Mouse (Mus musculus) adrenal gland, postnatal 10 days (tissue): ENCODE data around the gene Csnk1g2. TPM values are rescaled to one million over a fixed set of nuclear protein-coding genes. Genes with fewer than 3 reads are reported as not detected.
A peak's percentile ranks its signal among the peaks of the same experiment; 100 is the strongest.

Experiments used
- DNase-seq: peaks from one replicate; pipeline ENCODE4 v3.0.0; 2021; ENCODE audit warnings: mixed read lengths
- microRNA-seq: library from miRNA; unstranded; fragments of <30 nt; microRNA quantifications from one replicate; pipeline ENCODE4 v1.2.0, GENCODE M21; 2021
- total RNA-seq, 2 experiments: library from RNA; stranded (reverse); gene quantifications; 2 replicates each; pipeline ENCODE4 v1.2.3; 2021

Csnk1g2 gene
- total RNA-seq, 2 experiments from 2014 or later: 121 to 131 TPM

DNA sequence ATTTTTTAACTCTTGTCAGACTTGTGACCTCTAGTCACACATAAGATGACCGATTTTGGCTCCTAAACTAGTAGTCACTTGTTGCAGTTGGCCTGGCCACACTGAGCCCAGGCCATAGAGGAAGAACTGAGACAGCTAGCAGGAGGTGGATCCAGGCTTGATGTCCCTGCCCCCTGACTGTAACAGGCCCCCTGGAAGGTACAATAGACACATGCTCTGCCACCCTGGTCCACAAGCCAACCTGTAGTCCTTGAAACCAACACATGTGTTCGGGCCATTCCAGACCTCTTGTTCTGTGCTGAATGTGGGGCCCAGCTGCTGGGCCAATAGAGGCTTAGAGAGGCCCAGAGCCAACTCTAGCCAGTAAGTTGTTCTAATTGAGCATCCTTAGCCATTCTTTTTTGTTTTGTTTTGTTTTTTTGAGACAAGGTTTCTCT lies 57.6 kb downstream of the Csnk1g2 start:
- DNase-seq: no peak

- no peak for DNase-seq
Observed at GRCm38 (mm10) chr10:80682003-80682402, 59.4 kb downstream of the Csnk1g2 start.

GRCm38 (mm10) chr10:80683647-80684046 lies 61.0 kb downstream of the Csnk1g2 start:
- DNase-seq: no peak

DNA sequence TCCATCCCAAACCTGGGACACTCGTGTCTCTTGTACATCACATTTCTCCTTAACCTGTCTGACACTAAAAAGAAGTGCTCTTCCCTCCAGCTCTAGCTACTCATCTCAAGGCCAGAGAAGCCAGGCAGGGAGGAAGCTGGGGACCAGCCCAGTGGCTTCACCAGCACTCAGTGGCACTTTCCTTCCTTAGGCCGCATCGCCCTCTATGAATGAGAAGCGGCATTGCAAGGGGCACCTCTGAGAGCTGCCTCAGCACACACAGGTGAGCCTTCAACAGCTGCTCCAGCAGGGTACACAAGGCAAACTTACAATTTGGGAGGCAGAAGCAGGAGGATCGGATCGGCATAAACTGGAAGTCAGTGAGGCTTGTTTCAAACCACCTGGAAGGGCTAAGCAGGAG lies 61.6 kb downstream of the Csnk1g2 start:
- DNase-seq: peak; percentile 82

GRCm38 (mm10) chr10:80684984-80685383 lies 62.3 kb downstream of the Csnk1g2 start:
- DNase-seq: no peak

- DNase-seq: no peak
Observed at GRCm38 (mm10) chr10:80686617-80687016, 64.0 kb downstream of the Csnk1g2 start.

DNA sequence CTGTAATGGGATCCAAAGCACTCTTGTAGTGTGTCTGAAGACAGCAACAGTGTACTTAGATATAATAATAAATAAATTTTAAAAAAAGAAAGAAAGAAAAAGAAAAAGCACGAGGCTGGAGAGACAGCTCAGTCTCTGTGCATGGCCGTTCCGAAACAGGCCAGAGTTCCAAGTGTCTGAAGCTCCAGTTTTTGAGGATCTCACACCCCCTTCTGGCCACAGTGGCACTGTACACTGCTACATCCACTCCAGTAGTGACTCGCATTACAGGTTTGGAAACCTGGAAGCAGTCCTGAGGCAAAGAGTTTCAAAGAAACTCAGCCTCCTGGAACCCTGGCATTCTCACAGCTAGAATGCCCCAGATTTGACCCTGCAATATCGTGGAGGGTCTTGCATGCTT lies 65.2 kb downstream of the Csnk1g2 start:
- DNase-seq: peak; percentile 79

Small RNAs within 50 kb of the gene (microRNA-seq; reads per million reads assigned to microRNA genes)
- 4.6 reads per million, percentile 3 among the genes with 10 or more reads in this experiment for gene Mir6912

Other genes starting within 250 kb of the Csnk1g2 start
- 10 to 100 TPM; 19.6 to 21.8 TPM for gene Mex3d, start 235.2 kb upstream of the Csnk1g2 start, total RNA-seq
- 100 to 1,000 TPM; 103 to 113 TPM for gene Mbd3, start 223.3 kb upstream of the Csnk1g2 start, total RNA-seq
- 1,000 to 10,000 TPM; 1,321 to 1,365 TPM for gene Uqcr11, start 216.0 kb upstream of the Csnk1g2 start, total RNA-seq
- gene Tcf3, start 189.2 kb upstream of the Csnk1g2 start, total RNA-seq: 10 to 100 TPM; 58.1 to 77.1 TPM
- not detected for gene Onecut3, start 128.0 kb upstream of the Csnk1g2 start, total RNA-seq
- under 1 TPM; 0.27 to 0.36 TPM for gene Atp8b3, start 83.7 kb upstream of the Csnk1g2 start, total RNA-seq
- 10 to 100 TPM; 31.9 to 44.5 TPM for gene Rexo1, start 61.3 kb upstream of the Csnk1g2 start, total RNA-seq
- 10 to 100 TPM; 12.4 to 14.1 TPM for gene Klf16, start 45.5 kb upstream of the Csnk1g2 start, total RNA-seq
- 100 to 1,000 TPM; 108 to 113 TPM for gene Abhd17a, start 32.5 kb upstream of the Csnk1g2 start, total RNA-seq
- gene Scamp4, start 20.0 kb upstream of the Csnk1g2 start, total RNA-seq: 10 to 100 TPM; 41.8 to 42.3 TPM
- 1 to 10 TPM; 3.9 to 5.1 TPM for gene Adat3, start 20.0 kb upstream of the Csnk1g2 start, total RNA-seq
- 1 to 10 TPM; 1.6 to 2.7 TPM for gene Gm49322, start 16.8 kb upstream of the Csnk1g2 start, total RNA-seq
- gene Btbd2, start 34.2 kb downstream of the Csnk1g2 start, total RNA-seq: 10 to 100 TPM; 50.4 to 65.3 TPM
- 100 to 1,000 TPM; 249 to 298 TPM for gene Mknk2, start 55.3 kb downstream of the Csnk1g2 start, total RNA-seq
- 10 to 100 TPM; 17.7 to 20.1 TPM for gene Mob3a, start 79.1 kb downstream of the Csnk1g2 start, total RNA-seq
- gene Izumo4, start 79.3 kb downstream of the Csnk1g2 start, total RNA-seq: 10 to 100 TPM in 1 of 2 experiments, 1 to 10 TPM in 1; 6.9 to 13.1 TPM
- 10 to 100 TPM; 64.7 to 82.6 TPM for gene Ap3d1, start 119.4 kb downstream of the Csnk1g2 start, total RNA-seq
- 10 to 100 TPM; 64.5 to 80.9 TPM for gene Dot1l, start 132.4 kb downstream of the Csnk1g2 start, total RNA-seq
- gene Sf3a2, start 175.4 kb downstream of the Csnk1g2 start, total RNA-seq: 10 to 100 TPM; 45.2 to 50.5 TPM
- gene Plekhj1, start 175.8 kb downstream of the Csnk1g2 start, total RNA-seq: 10 to 100 TPM; 50.0 to 63.2 TPM
- gene Amh, start 182.4 kb downstream of the Csnk1g2 start, total RNA-seq: under 1 TPM; 0.57 to 0.79 TPM
- gene Jsrp1, start 190.7 kb downstream of the Csnk1g2 start, total RNA-seq: 10 to 100 TPM in 1 of 2 experiments, 1 to 10 TPM in 1; 9.8 to 24.0 TPM
- gene Oaz1, start 203.8 kb downstream of the Csnk1g2 start, total RNA-seq: 100 to 1,000 TPM; 700 to 820 TPM
- gene Lingo3, start 221.2 kb downstream of the Csnk1g2 start, total RNA-seq: 1 to 10 TPM in 1 of 2 experiments, under 1 TPM in 1; 0.99 to 1.5 TPM
- gene Lsm7, start 232.4 kb downstream of the Csnk1g2 start, total RNA-seq: 10 to 100 TPM; 35.3 to 37.8 TPM
- gene Sppl2b, start 232.4 kb downstream of the Csnk1g2 start, total RNA-seq: 10 to 100 TPM; 25.3 to 39.8 TPM
- under 1 TPM; 0.09 to 0.12 TPM for gene Tmprss9, start 249.0 kb downstream of the Csnk1g2 start, total RNA-seq